Mouse (Mus musculus): ENCODE measurements at regions not wholly inside any gene's neighbourhood (a gene's known extent, or its start where the extent isn't known, plus 50 kb on each side); places are given as distances from the start of the nearest gene placed in this dataset.

DNA sequence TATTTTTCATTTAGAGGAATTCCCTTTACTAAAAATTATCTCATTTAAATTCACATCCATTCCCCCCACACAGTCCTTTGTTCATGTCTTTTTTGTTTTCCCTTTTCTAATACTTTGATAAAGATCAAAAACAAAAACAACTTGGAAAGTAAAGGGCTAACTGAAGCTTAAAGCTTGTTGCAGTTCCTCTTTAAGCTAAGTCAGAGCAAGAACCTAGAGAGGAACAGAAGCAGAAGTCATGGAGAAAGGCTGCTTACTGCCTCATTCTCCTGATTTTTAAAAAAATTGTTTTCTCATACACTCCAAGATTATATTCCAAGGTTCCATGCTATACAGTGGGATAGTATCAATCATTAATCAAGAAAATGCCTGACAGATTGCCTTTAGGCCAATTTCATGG, 116.6 kb downstream of the Rassf9 start:
- TF ChIP-seq CTCF (IDR thresholded peaks at IDR 0.05; ENCODE audit: low read depth, low read length) (no peak), POLR2A (IDR thresholded peaks at IDR 0.05; ENCODE audit: borderline replicate concordance, low read depth, low read length) (no peak)

Measured in bone marrow macrophage, adult 2 months (primary cell).